Mouse (Mus musculus): ENCODE results near the gene Gm21970. TPM values are rescaled to one million over a fixed set of nuclear protein-coding genes. Genes with fewer than 3 reads are reported as not detected.

Gene Gm21970
- polyA plus RNA-seq, 1 experiment: not detected

DNA sequence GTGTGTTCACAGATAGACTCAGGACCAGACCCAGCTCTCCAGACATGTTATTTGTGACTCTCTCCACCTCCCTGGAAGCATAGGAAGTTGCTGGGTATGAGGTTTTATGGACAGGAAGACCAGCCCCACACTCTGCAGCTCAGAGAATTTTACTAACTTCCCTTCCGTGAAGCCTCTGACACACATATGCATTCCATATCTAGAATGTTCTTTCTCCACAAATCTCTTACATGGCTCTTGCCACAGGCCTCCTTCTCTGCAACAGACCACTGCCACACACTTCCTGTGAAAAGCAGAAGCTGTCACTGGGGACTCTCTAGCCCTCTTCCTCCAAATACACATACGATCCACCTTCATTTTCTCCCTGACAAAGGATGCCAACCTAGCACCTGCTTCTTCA, 24.5 kb upstream of the Gm21970 start:
- TF ChIP-seq CTCF (IDR thresholded peaks at IDR 0.05; ENCODE audit: low read depth, low read length) (no peak), POLR2A (IDR thresholded peaks at IDR 0.05; ENCODE audit: borderline replicate concordance, low read depth, low read length) (no peak)
- Histone ChIP-seq H3K4me3 (ENCODE audit: insufficient read depth, low read length) (peak overlapping the region; percentile 30; the same call in 1 of the 2 replicates), H3K27ac (ENCODE audit: insufficient read depth, low read depth, low read length) (peak overlapping the region; percentile 92), H3K4me1 (ENCODE audit: control insufficient read depth, insufficient read depth, low read length) (peaks cover 50% of the 10 kb centered on the region)

DNA sequence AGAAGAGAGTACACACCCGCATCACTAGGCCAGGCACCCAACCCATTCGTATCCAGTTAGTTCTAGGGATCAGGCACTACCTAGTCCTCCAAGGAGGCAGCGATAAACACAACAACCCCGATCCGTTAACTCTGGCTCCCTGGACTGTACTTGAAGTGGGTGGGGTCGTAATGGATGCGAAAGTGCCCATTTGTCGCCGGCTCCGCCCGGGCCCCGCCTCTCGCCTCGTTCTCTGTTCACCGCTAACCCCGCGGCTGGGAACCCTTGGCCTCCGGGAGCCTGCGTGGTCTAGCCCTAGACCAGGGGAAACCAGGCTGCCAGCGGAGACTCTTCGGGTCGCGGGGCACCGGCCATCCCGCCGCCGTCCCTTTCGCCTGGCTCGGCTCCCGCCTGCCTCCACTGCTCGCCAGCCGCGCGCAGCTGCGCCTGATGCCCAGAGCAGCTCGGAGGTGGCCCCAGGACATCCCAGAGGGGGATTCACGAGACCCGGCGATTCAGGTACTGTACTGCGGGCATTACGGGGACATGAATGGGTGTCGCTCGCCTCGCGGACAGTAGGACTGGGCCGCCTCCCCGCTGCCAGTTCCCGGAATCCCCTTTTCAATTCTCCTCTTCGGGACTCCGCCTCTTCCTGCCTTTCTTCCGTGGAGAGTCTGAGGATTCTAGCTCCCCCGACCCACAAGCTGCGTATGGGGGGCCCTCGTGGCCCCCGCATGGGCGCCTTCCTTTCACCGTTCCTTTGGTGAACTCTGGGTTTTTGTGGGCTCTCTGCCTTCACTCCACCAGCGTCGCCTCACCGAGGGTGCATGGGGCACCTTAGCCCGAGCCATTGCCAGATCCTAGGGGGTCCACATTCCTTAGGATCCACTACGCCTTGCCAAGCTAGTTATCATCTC, 18.7 kb upstream of the Gm21970 start, which contains the start of gene Ifnar2:
Gene Ifnar2, plus strand, starts transcription at position 207 of the 896 bp plus-strand sequence.
- peak within 1 kb of the TSS; percentile 98 for H3K27ac ChIP-seq (ENCODE audit: insufficient read depth, low read depth, low read length)
- TF ChIP-seq POLR2A (IDR thresholded peaks at IDR 0.05; ENCODE audit: borderline replicate concordance, low read depth, low read length) (no peak; the same call in 1 of the 2 replicates), CTCF (IDR thresholded peaks at IDR 0.05; ENCODE audit: low read depth, low read length) (no peak)
- H3K4me1 ChIP-seq (ENCODE audit: control insufficient read depth, insufficient read depth, low read length): peaks cover 8% of the 10 kb centered on the region
- peak within 1 kb of the TSS; percentile 98 for H3K4me3 ChIP-seq (ENCODE audit: insufficient read depth, low read length)

DNA sequence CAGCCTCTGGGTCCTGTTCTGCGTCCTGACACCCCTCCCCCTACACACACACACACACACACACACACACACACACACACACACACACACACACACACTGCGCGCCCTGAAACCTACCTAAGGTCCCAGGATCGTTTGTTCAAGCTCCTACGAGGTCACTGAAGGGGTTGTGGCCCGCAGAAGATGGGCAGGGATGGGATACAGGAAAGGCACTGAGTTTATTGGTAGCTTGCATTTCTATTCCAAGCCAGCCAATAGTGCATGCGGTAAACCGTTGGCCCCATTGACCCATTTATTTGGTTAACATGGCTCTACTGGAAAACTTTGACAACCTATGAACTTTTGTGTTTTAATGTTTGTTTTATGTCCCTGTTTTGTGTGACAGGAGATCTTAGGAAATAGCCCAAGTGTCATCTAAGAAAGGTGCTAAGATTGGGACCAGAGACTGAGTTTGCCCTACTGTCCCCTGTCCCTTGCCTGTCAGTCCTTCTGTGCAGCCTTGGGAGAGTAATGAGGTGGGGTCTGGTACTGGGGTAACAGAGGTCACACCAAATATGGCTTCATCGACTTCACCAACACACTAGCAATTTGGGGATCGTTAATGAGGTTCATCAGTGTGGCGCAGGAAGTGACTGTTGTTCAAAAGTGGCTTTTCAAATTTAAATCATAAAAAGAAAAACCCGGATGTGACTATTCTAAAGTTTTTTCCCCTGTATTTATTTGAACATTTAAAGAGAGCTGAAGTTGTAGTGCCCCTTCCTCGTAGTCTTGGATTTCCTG, 17.9 kb upstream of the Gm21970 start:
- H3K4me3 ChIP-seq (ENCODE audit: insufficient read depth, low read length): peak overlapping the region; percentile 98
- peaks cover 7% of the 10 kb centered on the region for H3K4me1 ChIP-seq (ENCODE audit: control insufficient read depth, insufficient read depth, low read length)
- H3K27ac ChIP-seq (ENCODE audit: insufficient read depth, low read depth, low read length): peak overlapping the region; percentile 98
- TF ChIP-seq POLR2A (IDR thresholded peaks at IDR 0.05; ENCODE audit: borderline replicate concordance, low read depth, low read length) (no peak), CTCF (IDR thresholded peaks at IDR 0.05; ENCODE audit: low read depth, low read length) (no peak)

DNA sequence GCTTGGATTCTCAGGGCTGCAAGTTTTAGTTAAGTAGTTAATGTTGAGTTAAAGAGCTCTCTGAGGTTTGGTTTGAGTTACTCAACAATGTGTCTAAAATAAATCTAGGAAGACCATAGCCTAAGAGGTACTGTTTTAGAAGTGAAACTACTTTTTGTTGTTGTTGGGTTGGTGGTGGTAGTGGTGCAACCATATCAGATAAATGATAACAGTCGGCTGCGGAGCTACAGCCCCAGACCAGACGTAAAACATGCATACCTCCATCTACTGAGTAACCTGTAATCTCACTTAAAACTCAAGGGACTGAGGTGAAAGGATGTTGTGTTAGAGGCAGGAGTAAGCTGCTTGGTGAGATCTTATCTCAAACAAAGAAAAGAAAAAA, 17.3 kb upstream of the Gm21970 start:
- H3K4me1 ChIP-seq (ENCODE audit: control insufficient read depth, insufficient read depth, low read length): peaks cover 9% of the 10 kb centered on the region
- H3K4me3 ChIP-seq (ENCODE audit: insufficient read depth, low read length): peak overlapping the region; percentile 98
- H3K27ac ChIP-seq (ENCODE audit: insufficient read depth, low read depth, low read length): peak overlapping the region; percentile 98

DNA sequence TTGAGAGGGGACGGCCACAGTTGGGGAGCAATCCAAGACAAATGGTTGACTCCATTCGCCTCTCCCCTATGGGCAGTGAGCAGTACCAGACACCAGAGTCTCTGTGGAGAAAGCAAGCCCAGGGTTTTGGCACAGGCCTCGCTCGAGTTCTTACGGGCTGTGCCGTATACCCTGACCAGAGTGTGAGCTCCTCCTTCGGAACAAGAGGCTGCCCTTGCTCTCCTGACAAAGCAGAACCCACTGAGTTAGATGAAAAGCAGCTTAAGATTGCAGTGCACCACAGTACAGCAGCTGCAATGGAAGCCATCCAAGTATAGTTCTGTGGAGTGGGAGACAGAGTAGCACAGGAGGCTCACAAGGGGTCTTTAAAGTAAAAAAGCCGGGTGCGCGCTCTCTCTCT, 14.8 kb upstream of the Gm21970 start:
- TF ChIP-seq CTCF (IDR thresholded peaks at IDR 0.05; ENCODE audit: low read depth, low read length): no peak
- TF ChIP-seq POLR2A (IDR thresholded peaks at IDR 0.05; ENCODE audit: borderline replicate concordance, low read depth, low read length): no peak
- no peak overlapping the region for H3K27ac ChIP-seq (ENCODE audit: insufficient read depth, low read depth, low read length)
- H3K4me3 ChIP-seq (ENCODE audit: insufficient read depth, low read length): no peak overlapping the region

More for the DNA sequence above, 17.3 kb upstream of the Gm21970 start:
- no peak for TF ChIP-seq CTCF (IDR thresholded peaks at IDR 0.05; ENCODE audit: low read depth, low read length)
- no peak for TF ChIP-seq POLR2A (IDR thresholded peaks at IDR 0.05; ENCODE audit: borderline replicate concordance, low read depth, low read length)

DNA sequence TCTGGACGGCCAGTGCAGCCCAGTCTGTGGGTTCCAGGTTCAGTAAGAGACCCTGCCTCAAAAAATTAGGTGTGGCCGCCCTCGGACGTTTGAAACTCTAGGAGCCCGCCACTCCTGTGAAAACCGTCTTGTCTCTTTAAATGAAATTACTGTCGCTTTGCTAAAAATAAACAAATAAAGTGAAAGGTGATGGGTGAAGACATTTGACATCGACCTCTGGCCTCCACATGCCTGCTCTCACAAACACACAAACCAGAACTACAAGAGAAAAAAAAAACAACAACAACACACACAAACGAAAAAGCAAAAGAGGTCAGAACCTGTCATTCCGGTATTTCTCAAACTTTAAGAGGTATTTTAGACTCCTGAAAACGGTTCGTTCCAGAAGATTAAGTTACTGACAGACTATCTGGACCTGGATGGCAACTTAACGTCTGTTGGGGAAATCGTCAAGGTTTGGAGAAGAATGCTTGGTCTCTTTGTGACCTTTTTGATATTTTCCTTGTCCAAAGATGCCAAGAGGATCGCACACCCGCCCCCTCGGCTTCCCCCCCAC, 13.0 kb upstream of the Gm21970 start:
- no peak for TF ChIP-seq CTCF (IDR thresholded peaks at IDR 0.05; ENCODE audit: low read depth, low read length)
- TF ChIP-seq POLR2A (IDR thresholded peaks at IDR 0.05; ENCODE audit: borderline replicate concordance, low read depth, low read length): no peak
- Histone ChIP-seq H3K27ac (ENCODE audit: insufficient read depth, low read depth, low read length) (no peak overlapping the region), H3K4me3 (ENCODE audit: insufficient read depth, low read length) (no peak overlapping the region), H3K4me1 (ENCODE audit: control insufficient read depth, insufficient read depth, low read length) (peaks cover 35% of the 10 kb centered on the region)

More for the DNA sequence above, 14.8 kb upstream of the Gm21970 start:
- H3K4me1 ChIP-seq (ENCODE audit: control insufficient read depth, insufficient read depth, low read length): peaks cover 22% of the 10 kb centered on the region

DNA sequence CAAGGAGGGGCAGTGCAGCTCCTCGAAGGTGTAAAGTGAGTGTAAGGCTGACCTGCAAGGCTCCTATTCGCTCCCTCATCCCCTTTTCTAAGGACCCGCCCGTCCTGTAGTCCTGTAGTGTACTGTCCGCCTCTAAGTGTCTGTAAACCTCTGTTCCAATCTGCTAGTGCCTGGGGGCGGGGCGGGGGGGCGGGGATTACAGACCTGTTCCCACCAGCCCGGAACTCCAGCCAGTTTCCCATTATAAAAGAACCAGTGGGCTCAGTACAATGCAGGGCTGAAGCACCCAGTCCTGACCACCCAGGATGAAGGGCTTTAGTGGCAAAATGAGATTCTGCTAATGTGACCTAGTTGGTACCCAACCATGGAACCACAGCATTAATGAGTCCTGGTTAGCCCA, 12.5 kb upstream of the Gm21970 start:
- no peak overlapping the region for H3K27ac ChIP-seq (ENCODE audit: insufficient read depth, low read depth, low read length)
- H3K4me3 ChIP-seq (ENCODE audit: insufficient read depth, low read length): no peak overlapping the region
- TF ChIP-seq POLR2A (IDR thresholded peaks at IDR 0.05; ENCODE audit: borderline replicate concordance, low read depth, low read length) (no peak), CTCF (IDR thresholded peaks at IDR 0.05; ENCODE audit: low read depth, low read length) (no peak)
- peaks cover 35% of the 10 kb centered on the region for H3K4me1 ChIP-seq (ENCODE audit: control insufficient read depth, insufficient read depth, low read length)

DNA sequence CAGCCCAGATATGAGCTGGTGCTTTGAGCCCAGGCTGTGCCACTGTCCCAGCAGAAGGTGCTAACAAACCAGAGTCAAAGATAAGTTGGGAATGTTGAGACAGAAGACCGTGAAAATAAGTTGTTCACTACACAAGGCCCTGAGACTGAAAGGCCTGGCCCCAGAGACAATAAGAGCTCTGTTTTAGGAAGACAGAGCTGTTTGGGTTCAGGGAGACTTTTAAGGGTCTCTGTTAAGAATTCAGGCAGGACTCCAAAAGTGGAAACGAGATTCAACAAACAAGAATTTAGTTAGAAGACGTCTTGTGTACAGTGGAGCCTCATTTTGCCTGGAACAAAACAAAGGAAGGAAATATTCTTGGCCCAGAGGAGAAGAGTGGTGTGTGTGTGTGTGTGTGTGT, 12.1 kb upstream of the Gm21970 start:
- Histone ChIP-seq H3K27ac (ENCODE audit: insufficient read depth, low read depth, low read length) (no peak overlapping the region), H3K4me1 (ENCODE audit: control insufficient read depth, insufficient read depth, low read length) (peaks cover 35% of the 10 kb centered on the region), H3K4me3 (ENCODE audit: insufficient read depth, low read length) (no peak overlapping the region)
- TF ChIP-seq POLR2A (IDR thresholded peaks at IDR 0.05; ENCODE audit: borderline replicate concordance, low read depth, low read length): no peak
- no peak for TF ChIP-seq CTCF (IDR thresholded peaks at IDR 0.05; ENCODE audit: low read depth, low read length)

DNA sequence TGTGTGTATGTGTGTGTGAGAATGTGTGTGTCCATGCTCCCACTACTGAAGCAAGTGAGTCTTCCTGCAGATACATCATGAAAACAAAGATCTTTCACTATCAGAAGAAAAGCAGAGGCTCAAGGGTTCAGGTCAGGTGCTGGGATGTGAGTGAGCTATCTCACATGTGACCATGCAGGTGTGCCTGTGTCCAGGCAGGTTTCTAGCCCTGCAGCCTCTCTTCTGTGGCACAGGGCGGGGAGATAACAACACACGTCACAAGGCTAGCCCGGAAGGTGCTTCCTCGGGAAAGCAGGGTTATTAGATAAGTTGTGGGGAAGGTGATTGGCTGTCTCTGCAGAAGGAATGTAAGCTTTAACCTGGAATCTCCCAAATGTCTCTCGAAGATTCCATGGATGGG, 11.4 kb upstream of the Gm21970 start:
- Histone ChIP-seq H3K4me3 (ENCODE audit: insufficient read depth, low read length) (no peak overlapping the region), H3K27ac (ENCODE audit: insufficient read depth, low read depth, low read length) (no peak overlapping the region), H3K4me1 (ENCODE audit: control insufficient read depth, insufficient read depth, low read length) (peaks cover 38% of the 10 kb centered on the region)
- TF ChIP-seq CTCF (IDR thresholded peaks at IDR 0.05; ENCODE audit: low read depth, low read length) (no peak), POLR2A (IDR thresholded peaks at IDR 0.05; ENCODE audit: borderline replicate concordance, low read depth, low read length) (no peak)
